Mouse (Mus musculus) C2C12 (cell line): ENCODE data around the gene Ppp1r14b.

Source experiments
- CTCF ChIP-seq: IDR thresholded peaks from one replicate; pipeline ENCODE4 v1.5.1; 2011; ENCODE audit not compliant: control insufficient read depth, insufficient read depth, insufficient read length
- FOSL1 ChIP-seq: IDR thresholded peaks from one replicate; pipeline ENCODE4 v1.8.0; 2011; ENCODE audit warnings: mild to moderate bottlenecking, low read length; ENCODE audit not compliant: poor library complexity, insufficient read depth, severe bottlenecking

GRCm38 (mm10) chr19:6968491-6969271, 6.1 kb upstream of the Ppp1r14b start:
- no peak for TF ChIP-seq FOSL1
- TF ChIP-seq CTCF, result no peak
